Mouse (Mus musculus) forebrain, postnatal 0 days (tissue): ENCODE results near the gene Cebpz. TPM values are rescaled to one million over a fixed set of nuclear protein-coding genes. Genes with fewer than 3 reads are reported as not detected.
A peak's percentile ranks its signal among the peaks of the same experiment; 100 is the strongest.

Experiments
- ATAC-seq: fragments of 200-750 bp; cut with Nextera tagmentation; 2 replicates; pipeline ENCODE4 v1.8.0; 2017; ENCODE audit warnings: mild to moderate bottlenecking, moderate library complexity
- DNase-seq: peaks from one replicate; pipeline ENCODE4 v3.0.0-alpha.2; 2015
- H3K27ac ChIP-seq: fragments of 300-500 bp; sonication (generic); 2 replicates; pipeline ENCODE4 v1.5.1; 2014; ENCODE audit warnings: low read depth, mild to moderate bottlenecking, antibody characterized with exemption, low read length, moderate library complexity, mixed read lengths
- H3K27me3 ChIP-seq: fragments of 300-500 bp; sonication (generic); 2 replicates; pipeline ENCODE4 v1.6.1; 2014; ENCODE audit warnings: mild to moderate bottlenecking, low read length, mixed read lengths; ENCODE audit not compliant: insufficient read depth
- H3K36me3 ChIP-seq: fragments of 300-500 bp; sonication (generic); 2 replicates; pipeline ENCODE4 v1.6.1; 2014; ENCODE audit warnings: mild to moderate bottlenecking, moderate library complexity; ENCODE audit not compliant: insufficient read depth
- H3K4me1 ChIP-seq: fragments of 300-500 bp; sonication (generic); 2 replicates; pipeline ENCODE4 v1.6.1; 2014; ENCODE audit warnings: antibody characterized with exemption; ENCODE audit not compliant: insufficient read depth
- H3K4me2 ChIP-seq: fragments of 300-500 bp; sonication (generic); 2 replicates; pipeline ENCODE4 v1.6.1; 2014; ENCODE audit warnings: low read depth, mild to moderate bottlenecking, moderate library complexity
- H3K4me3 ChIP-seq: fragments of 300-500 bp; sonication (generic); 2 replicates; pipeline ENCODE4 v1.5.1; 2014; ENCODE audit warnings: low read depth, low read length, mixed read lengths
- H3K9ac ChIP-seq: fragments of 300-500 bp; sonication (generic); 2 replicates; pipeline ENCODE4 v1.6.1; 2014; ENCODE audit warnings: mild to moderate bottlenecking
- H3K9me3 ChIP-seq: fragments of 300-500 bp; sonication (generic); 2 replicates; pipeline ENCODE4 v1.6.1; 2016; ENCODE audit warnings: low read length
- CTCF ChIP-seq: sonication (generic); IDR thresholded peaks from 2 replicates; pipeline ENCODE4 v1.5.1; 2016; ENCODE audit warnings: antibody characterized with exemption, control low read depth, low read depth
- WGBS: fragments of 180-500 bp; shearing (Covaris S2); extraction: QIAGEN DNeasy Blood & Tissue Kit; methylation state at CpG from one replicate; pipeline ENCODE4 v1.1.7; 2014; 5-methylcytosine and 5-hydroxymethylcytosine counted together
- polyA plus RNA-seq: library from polyadenylated mRNA; unstranded; fragments of >200 nt; fragmentation: Nextera tagmentation; extraction: Ambion mirVana; gene quantifications from 2 replicates; pipeline ENCODE4 v1.2.1, GENCODE M21; 2015
- total RNA-seq: library from RNA; depleted of rRNA; stranded (reverse); fragments of >200 nt; gene quantifications from 2 replicates; pipeline ENCODE4 v1.2.3, GENCODE M21; 2014; rRNA removed

The Cebpz gene
- total RNA-seq (31.9 and 32.2 TPM in 2 replicates), polyA plus RNA-seq (49.8 and 50.0 TPM in 2 replicates)

DNA sequence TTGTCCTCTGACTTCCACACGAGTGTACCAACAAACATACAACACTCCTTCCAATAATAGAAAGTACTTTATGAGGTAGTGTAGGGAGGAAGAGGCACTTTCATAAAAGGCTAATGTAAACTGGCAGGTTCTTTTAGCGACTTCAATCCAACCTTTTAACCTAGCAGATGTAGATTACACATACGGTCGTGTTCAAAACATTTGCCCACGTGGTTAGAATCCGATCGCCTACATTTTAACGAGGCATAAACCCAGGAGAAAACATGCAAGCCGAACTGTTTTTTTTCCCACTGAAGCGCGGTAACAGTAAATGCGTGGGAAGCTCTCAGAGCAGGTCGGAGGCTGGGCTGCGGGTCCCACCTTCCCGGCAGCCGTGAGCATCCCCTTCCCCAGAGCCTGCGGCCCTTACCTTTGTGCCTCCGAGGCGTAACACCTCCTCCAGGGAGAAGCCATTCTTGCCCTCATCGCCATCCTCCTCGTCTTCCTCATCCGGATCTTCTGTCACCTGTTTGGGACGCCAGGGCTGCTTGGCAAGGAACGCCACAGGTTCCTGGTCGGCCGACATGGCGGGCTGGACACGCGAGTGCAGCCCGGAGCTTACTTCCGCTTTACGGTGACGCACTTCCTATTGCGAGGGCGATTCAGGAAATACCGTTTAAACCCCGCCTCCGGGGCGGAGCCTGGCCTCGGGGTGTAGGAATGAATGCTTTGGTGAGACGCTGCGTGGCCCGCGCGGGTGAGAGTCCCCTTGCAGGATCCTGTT is at the start of gene Cebpz, which contains the start of gene Ndufaf7:
Cebpz (minus strand) TSS at position 601 of the 763 bp plus-strand sequence.
Ndufaf7 (plus strand) TSS at position 671 of the 763 bp plus-strand sequence.
- ATAC-seq: peak; percentile 100
- WGBS: under 1% methylated on average over 45 of the region's 45 CpGs

DNA sequence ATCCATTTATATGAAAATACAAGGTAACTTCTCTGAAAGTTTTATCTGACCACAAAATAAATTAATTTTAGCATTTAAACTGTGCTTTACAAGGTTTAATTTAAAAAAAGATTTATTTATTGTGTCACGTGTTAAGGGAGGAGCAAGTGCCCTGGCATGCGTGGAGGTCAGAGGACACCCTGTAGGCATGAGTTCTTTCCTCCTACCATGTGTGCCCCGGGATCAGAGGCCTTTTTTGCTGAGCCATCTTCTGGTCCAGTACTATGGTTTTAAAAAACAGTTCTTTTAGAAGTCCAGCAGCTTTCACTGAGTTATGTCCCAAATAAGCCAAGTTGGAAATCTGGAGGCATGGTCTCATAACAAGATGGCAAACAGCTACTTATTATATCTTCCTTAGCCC is 46.9 kb upstream of the Cebpz start:
- Histone ChIP-seq H3K36me3 (0 out of 2 replicates have a peak, but pooled peaks cover 8% of the 10 kb centered on the region), H3K9me3 (no peaks in the 10 kb centered on the region), H3K4me3 (no peak overlapping the region), H3K9ac (no peak overlapping the region), H3K27me3 (no peaks in the 10 kb centered on the region), H3K4me1 (no peaks in the 10 kb centered on the region), H3K4me2 (no peak overlapping the region), H3K27ac (no peak overlapping the region)
- TF ChIP-seq CTCF: no peak
- DNase-seq: no peak
- WGBS: 93% methylated on average over 3 of the region's 3 CpGs
- no peak for ATAC-seq

More for the DNA sequence above, at the start of gene Cebpz, which contains the start of gene Ndufaf7:
- Histone ChIP-seq H3K4me2 (peak within 1 kb of the TSS; percentile 66), H3K4me3 (peak within 1 kb of the TSS; percentile 89), H3K9ac (peak within 1 kb of the TSS; percentile 76), H3K27me3 (no peaks in the 10 kb centered on the region), H3K27ac (peak within 1 kb of the TSS; percentile 73), H3K36me3 (peaks cover 34% of the 10 kb centered on the region), H3K4me1 (no peaks in the 10 kb centered on the region), H3K9me3 (no peaks in the 10 kb centered on the region)
- DNase-seq: peak; percentile 97
- TF ChIP-seq CTCF: no peak

DNA sequence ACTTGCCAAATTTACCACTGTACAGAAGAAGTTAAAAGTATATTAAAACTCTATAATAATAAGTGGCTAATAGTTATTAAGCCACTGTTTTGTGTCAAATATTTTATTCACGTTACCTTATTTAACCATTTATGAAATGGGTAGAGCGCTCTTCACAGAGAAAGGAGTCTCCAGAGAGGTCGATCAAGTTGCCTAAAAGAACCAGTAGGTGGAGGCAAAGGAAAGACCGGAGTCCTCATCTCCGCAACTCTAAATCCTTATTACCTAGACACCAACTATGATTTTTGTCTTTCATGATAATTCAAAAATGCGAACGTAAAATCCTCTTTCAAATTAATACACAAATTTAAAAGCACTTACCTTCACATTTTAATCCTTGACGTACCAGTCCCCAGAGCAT is 46.3 kb upstream of the Cebpz start:
- ATAC-seq (no peak), DNase-seq (no peak)
- peak; percentile 44 for TF ChIP-seq CTCF
- Histone ChIP-seq H3K4me3 (no peak overlapping the region), H3K9me3 (no peaks in the 10 kb centered on the region), H3K9ac (no peak overlapping the region), H3K27ac (no peak overlapping the region), H3K36me3 (0 out of 2 replicates have a peak, but pooled peaks cover 8% of the 10 kb centered on the region), H3K4me1 (no peaks in the 10 kb centered on the region), H3K4me2 (no peak overlapping the region), H3K27me3 (no peaks in the 10 kb centered on the region)
- 92% methylated on average over 8 of the region's 8 CpGs for WGBS

DNA sequence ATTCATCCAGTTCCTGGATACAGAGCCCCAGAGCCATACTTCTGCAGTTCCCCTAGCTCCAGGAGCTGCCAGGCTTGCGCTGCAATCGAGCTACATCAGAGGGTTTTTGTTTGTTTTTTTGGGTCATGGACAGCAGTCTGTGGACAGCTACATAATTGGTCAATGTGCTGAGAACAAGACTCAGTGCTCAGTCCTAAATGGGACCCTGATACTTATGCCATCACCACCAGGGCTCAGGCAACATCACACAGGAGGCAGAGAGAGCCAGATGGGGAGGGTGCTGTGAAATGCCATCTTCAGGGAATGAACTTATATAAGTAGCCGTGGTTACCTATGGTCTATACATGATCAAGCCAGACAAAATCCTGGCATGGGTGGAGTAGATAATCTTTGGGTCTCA is 31.6 kb upstream of the Cebpz start:
- Histone ChIP-seq H3K4me1 (no peaks in the 10 kb centered on the region), H3K27ac (no peak overlapping the region), H3K36me3 (peaks cover 13% of the 10 kb centered on the region), H3K4me3 (no peak overlapping the region), H3K27me3 (no peaks in the 10 kb centered on the region), H3K9me3 (no peaks in the 10 kb centered on the region), H3K9ac (no peak overlapping the region), H3K4me2 (no peak overlapping the region)
- TF ChIP-seq CTCF: no peak
- DNase-seq (no peak), ATAC-seq (no peak)
- 82% methylated on average over 3 of the region's 3 CpGs for WGBS

DNA sequence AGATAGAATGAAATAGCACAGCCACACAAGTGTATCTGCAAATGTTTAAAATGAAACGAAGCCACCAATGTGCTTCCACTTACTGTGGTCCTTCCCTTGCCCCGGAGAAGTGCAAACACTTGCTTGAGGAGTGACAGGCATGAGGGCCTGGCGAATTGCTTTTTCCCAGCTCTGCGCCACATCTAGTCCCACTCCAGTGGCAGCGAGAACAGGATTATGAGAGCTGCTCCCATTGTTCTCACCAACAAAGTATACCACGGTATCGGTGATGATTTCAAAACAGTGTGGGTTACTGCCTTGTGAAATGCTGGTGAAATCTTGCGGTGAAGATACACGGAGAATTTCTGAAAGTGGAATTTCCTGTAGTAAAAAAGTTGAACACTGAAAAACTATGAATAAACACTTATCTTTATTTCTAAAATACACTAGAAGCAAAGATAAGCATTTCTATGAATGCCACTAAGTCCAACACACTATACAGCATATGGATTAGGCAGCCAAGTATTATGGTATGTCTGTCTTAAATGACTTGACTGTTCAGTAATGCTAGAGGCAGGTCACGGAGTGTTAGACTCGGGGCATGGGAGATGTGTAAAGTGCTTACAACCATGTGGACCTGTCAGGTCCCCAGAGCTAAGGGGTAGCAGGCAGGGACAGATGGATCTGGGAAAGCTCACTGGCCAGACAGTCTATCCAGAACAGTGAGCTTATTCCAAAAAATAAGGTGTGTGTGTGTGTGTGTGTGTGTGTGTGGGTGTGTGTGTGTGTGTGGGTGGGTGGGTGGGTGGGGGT is 29.4 kb upstream of the Cebpz start:
- H3K4me2 ChIP-seq: no peak overlapping the region
- peaks cover 20% of the 10 kb centered on the region for H3K36me3 ChIP-seq
- H3K4me3 ChIP-seq: no peak overlapping the region
- H3K27me3 ChIP-seq: no peaks in the 10 kb centered on the region
- H3K4me1 ChIP-seq: no peaks in the 10 kb centered on the region
- no peaks in the 10 kb centered on the region for H3K9me3 ChIP-seq
- TF ChIP-seq CTCF: no peak
- ATAC-seq (no peak), DNase-seq (no peak)
- 90% methylated on average over 11 of the region's 11 CpGs for WGBS
- no peak overlapping the region for H3K9ac ChIP-seq
- no peak overlapping the region for H3K27ac ChIP-seq

DNA sequence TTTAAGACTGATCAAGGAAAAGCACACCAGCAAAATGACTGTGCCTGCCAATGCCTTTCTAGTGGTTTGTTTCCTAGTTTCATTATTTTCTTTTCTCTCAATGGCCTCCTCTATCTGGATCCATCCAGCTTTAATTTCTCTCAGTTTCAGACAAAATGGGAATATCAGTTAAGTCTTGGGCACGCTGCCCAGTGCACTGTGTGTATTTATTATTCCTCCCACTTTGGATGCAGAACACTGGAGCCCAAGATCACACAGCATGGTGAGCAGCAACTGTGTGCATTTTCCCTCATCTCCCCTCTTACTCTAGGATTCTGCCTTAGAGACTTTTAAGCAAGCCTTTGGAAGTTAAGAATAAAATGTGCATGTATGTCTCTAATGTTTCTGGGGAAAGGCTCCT is 27.5 kb upstream of the Cebpz start:
- H3K27ac ChIP-seq: no peak overlapping the region
- no peak overlapping the region for H3K4me3 ChIP-seq
- 62% methylated on average over 1 of the region's 1 CpGs for WGBS
- no peak for TF ChIP-seq CTCF
- H3K9me3 ChIP-seq: no peaks in the 10 kb centered on the region
- no peaks in the 10 kb centered on the region for H3K4me1 ChIP-seq
- ATAC-seq: peak; percentile 66
- H3K4me2 ChIP-seq: no peak overlapping the region
- DNase-seq: peak; percentile 54
- H3K36me3 ChIP-seq: peaks cover 26% of the 10 kb centered on the region
- H3K9ac ChIP-seq: no peak overlapping the region
- H3K27me3 ChIP-seq: no peaks in the 10 kb centered on the region

DNA sequence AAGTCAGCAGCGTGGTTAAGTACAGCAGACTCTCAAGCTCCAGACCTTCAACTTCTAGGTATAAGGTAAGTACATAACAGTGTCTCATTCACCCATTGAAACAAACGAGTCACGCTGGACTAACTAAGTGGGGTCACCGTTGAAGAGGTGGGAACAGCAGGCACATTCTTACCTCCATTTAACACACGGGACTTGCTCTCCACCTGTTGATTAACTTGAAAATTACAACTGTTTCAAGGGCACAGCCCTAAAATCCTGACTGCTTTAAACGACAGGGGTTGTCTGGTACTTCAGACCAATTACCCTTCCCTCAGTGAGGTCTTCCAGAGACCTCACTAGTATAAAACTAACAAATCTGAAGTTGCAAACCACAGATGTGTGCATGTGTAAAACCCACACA is 22.6 kb upstream of the Cebpz start:
- Histone ChIP-seq H3K9me3 (no peaks in the 10 kb centered on the region), H3K4me2 (no peak overlapping the region), H3K4me1 (no peaks in the 10 kb centered on the region), H3K27me3 (no peaks in the 10 kb centered on the region), H3K27ac (no peak overlapping the region), H3K4me3 (no peak overlapping the region), H3K9ac (no peak overlapping the region), H3K36me3 (peaks cover 41% of the 10 kb centered on the region)
- no peak for ATAC-seq
- 84% methylated on average over 6 of the region's 6 CpGs for WGBS
- TF ChIP-seq CTCF: no peak
- DNase-seq: no peak
